Mouse (Mus musculus) forebrain, embryonic 11.5 days (tissue): ENCODE measurements around the gene Kctd17. TPM values are rescaled to one million over a fixed set of nuclear protein-coding genes. Genes with fewer than 3 reads are reported as not detected.

Experiments
- ATAC-seq: fragments of 200-750 bp; cut with Nextera tagmentation; replicated peaks from 2 replicates; pipeline ENCODE4 v1.8.0; 2017; ENCODE audit warnings: moderate TSS enrichment; ENCODE audit not compliant: low FRiP score
- DNase-seq: peaks from one replicate; pipeline ENCODE4 v3.0.0-alpha.2; 2017; ENCODE audit warnings: low spot score
- H3K27ac ChIP-seq: fragments of 300-500 bp; sonication (generic); 2 replicates; pipeline ENCODE4 v1.5.1; 2014; ENCODE audit warnings: low read depth, low read length
- H3K27me3 ChIP-seq: fragments of 300-500 bp; sonication (generic); 2 replicates; pipeline ENCODE4 v1.6.1; 2014; ENCODE audit warnings: mild to moderate bottlenecking, low read length, mixed read lengths; ENCODE audit not compliant: control insufficient read depth, insufficient read depth
- H3K36me3 ChIP-seq: fragments of 300-500 bp; sonication (generic); 2 replicates; pipeline ENCODE4 v1.6.1; 2014; ENCODE audit warnings: mild to moderate bottlenecking, low read length, moderate library complexity, mixed read lengths; ENCODE audit not compliant: control insufficient read depth, insufficient read depth
- H3K4me1 ChIP-seq: fragments of 300-500 bp; sonication (generic); replicated peaks from 2 replicates; pipeline ENCODE4 v1.6.1; 2014; ENCODE audit warnings: low read length, mixed read lengths; ENCODE audit not compliant: control insufficient read depth, insufficient read depth
- H3K4me2 ChIP-seq: fragments of 300-500 bp; sonication (generic); 2 replicates; pipeline ENCODE4 v1.6.1; 2014; ENCODE audit warnings: low read depth, mild to moderate bottlenecking, low read length, moderate library complexity, mixed read lengths; ENCODE audit not compliant: severe bottlenecking
- H3K4me3 ChIP-seq: fragments of 300-500 bp; sonication (generic); 2 replicates; pipeline ENCODE4 v1.5.1; 2014; ENCODE audit warnings: low read depth, low read length
- H3K9ac ChIP-seq: fragments of 300-500 bp; sonication (generic); 2 replicates; pipeline ENCODE4 v1.6.1; 2014; ENCODE audit warnings: low read length
- H3K9me3 ChIP-seq: fragments of 300-500 bp; sonication (generic); 2 replicates; pipeline ENCODE4 v1.6.1; 2016; ENCODE audit warnings: low read length, mixed read lengths; ENCODE audit not compliant: control insufficient read depth
- WGBS: fragments of 180-500 bp; shearing (Covaris S2); extraction: QIAGEN DNeasy Blood & Tissue Kit; methylation state at CpG from one replicate; pipeline ENCODE4 v1.1.7; 2014; 5-methylcytosine and 5-hydroxymethylcytosine counted together
- polyA plus RNA-seq: library from polyadenylated mRNA; unstranded; fragments of >200 nt; fragmentation: Nextera tagmentation; extraction: Ambion mirVana; gene quantifications from 2 replicates; pipeline ENCODE4 v1.2.1, GENCODE M21; 2014

Gene Kctd17
- polyA plus RNA-seq, 1 experiment from 2014 or later: 67.9 TPM

DNA sequence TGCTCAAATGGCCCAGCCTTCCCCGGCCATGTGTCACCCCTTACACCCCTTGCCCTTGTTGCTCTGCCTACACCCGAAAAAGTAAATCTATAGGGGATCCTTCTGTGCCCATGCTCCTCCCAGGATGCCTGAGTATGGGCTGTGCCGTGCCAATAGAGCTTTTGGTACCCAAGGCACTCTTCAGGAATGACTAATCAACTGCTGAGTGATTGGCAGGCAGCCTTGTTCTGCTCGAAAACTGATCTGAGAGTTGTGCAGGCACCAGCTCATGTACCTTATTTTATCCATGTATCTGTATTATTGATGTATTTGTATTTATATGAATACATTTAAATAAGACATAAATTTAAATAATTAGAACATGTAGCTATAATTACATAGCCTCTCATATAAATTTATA, 58.7 kb downstream of the Kctd17 start:
- no peaks in the 10 kb centered on the region for H3K36me3 ChIP-seq
- H3K9me3 ChIP-seq: no peaks in the 10 kb centered on the region
- no peak for ATAC-seq
- H3K4me3 ChIP-seq: no peak overlapping the region
- 67% methylated on average over 4 of the region's 4 CpGs for WGBS
- H3K4me1 ChIP-seq: no peaks in the 10 kb centered on the region
- H3K9ac ChIP-seq: no peak overlapping the region
- H3K27me3 ChIP-seq: no peaks in the 10 kb centered on the region
- H3K4me2 ChIP-seq: no peak overlapping the region
- DNase-seq: no peak
- H3K27ac ChIP-seq: no peak overlapping the region

Other genes starting within 250 kb of the Kctd17 start
- not detected in 2 replicates for gene Pvalb, start 222.2 kb upstream of the Kctd17 start, polyA plus RNA-seq
- gene Ncf4, start 183.8 kb upstream of the Kctd17 start, polyA plus RNA-seq: 4.7 and 8.2 TPM in 2 replicates
- gene Csf2rb2, start 122.8 kb upstream of the Kctd17 start, polyA plus RNA-seq: 0.17 and 0.40 TPM in 2 replicates
- 1.7 and 2.2 TPM in 2 replicates for gene Csf2rb, start 102.8 kb upstream of the Kctd17 start, polyA plus RNA-seq
- gene Tex33, start 32.7 kb upstream of the Kctd17 start, polyA plus RNA-seq: not detected in 2 replicates
- gene Tst, start 22.7 kb upstream of the Kctd17 start, polyA plus RNA-seq: 10.4 and 11.9 TPM in 2 replicates
- gene Mpst, start 22.1 kb upstream of the Kctd17 start, polyA plus RNA-seq: 2.7 and 4.2 TPM in 2 replicates
- gene Tmprss6, start 40.1 kb downstream of the Kctd17 start, polyA plus RNA-seq: 0.31 and 0.79 TPM in 2 replicates
- 0.07 TPM in 1 of 2 replicates, not detected in the other for gene Il2rb, start 66.7 kb downstream of the Kctd17 start, polyA plus RNA-seq
- gene C1qtnf6, start 102.9 kb downstream of the Kctd17 start, polyA plus RNA-seq: 10.0 and 12.1 TPM in 2 replicates
- 0.09 TPM in 1 of 2 replicates, not detected in the other for gene Sstr3, start 116.1 kb downstream of the Kctd17 start, polyA plus RNA-seq
- 5.7 and 9.4 TPM in 2 replicates for gene Rac2, start 144.2 kb downstream of the Kctd17 start, polyA plus RNA-seq
- 1.9 and 2.0 TPM in 2 replicates for gene Cyth4, start 168.5 kb downstream of the Kctd17 start, polyA plus RNA-seq